Mouse (Mus musculus) olfactory bulb, adult 2 months (tissue): ENCODE data around the gene Svip. TPM values are rescaled to one million over a fixed set of nuclear protein-coding genes. Genes with fewer than 3 reads are reported as not detected.

Experiments
- H3K27ac ChIP-seq: fragments of 200-500 bp; 2 replicates; pipeline ENCODE4 v1.5.1; 2012; ENCODE audit warnings: low read depth, low read length; ENCODE audit not compliant: insufficient read depth
- H3K4me1 ChIP-seq: fragments of 200-500 bp; 2 replicates; pipeline ENCODE4 v1.6.1; 2012; ENCODE audit warnings: low read length; ENCODE audit not compliant: control insufficient read depth, insufficient read depth
- H3K4me3 ChIP-seq: fragments of 200-500 bp; 2 replicates; pipeline ENCODE4 v1.5.1; 2012; ENCODE audit warnings: mild to moderate bottlenecking, low read depth, low read length, moderate library complexity; ENCODE audit not compliant: insufficient read depth
- CTCF ChIP-seq: fragments of 200-500 bp; IDR thresholded peaks from 2 replicates; pipeline ENCODE4 v1.5.1; 2012; ENCODE audit warnings: low read depth, mild to moderate bottlenecking, low read length, moderate library complexity; ENCODE audit not compliant: insufficient read depth
- POLR2A ChIP-seq: fragments of 200-500 bp; IDR thresholded peaks from 2 replicates; pipeline ENCODE4 v1.6.1; 2012; ENCODE audit warnings: mild to moderate bottlenecking, low read depth, low read length, moderate library complexity; ENCODE audit not compliant: insufficient read depth
- WGBS: fragments of 180-500 bp; shearing (Covaris S2); methylation state at CpG from one replicate; pipeline ENCODE4 v1.1.7; 2018; 5-methylcytosine and 5-hydroxymethylcytosine counted together
- polyA plus RNA-seq: library from polyadenylated mRNA; stranded (reverse); fragments of >200 nt; gene quantifications from 2 replicates; pipeline ENCODE4 v1.2.4, GENCODE M21; 2012; ENCODE audit warnings: low replicate concordance; ENCODE audit not compliant: missing spikeins, insufficient read depth, insufficient read length

Svip gene
- polyA plus RNA-seq, 1 experiment = not detected

DNA sequence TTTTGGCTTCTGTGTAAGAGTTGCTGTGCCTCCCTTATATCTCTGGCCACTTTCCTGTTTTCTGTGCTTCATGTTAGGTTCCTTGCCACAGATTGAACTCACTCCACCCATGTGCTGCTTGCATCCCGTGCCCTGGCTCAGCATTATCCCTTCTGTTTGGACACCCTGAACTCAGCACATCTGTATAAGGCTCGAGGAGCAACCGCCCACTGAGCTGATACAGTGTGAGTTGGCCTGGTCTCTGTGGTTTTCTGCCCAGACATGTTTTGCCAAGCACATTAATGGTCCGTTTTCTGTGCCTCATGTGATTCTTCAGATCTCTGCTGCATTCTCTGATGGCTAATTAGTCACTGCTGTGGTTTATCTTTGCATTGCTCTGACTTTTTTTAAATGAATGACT lies 38.2 kb downstream of the Svip start:
- H3K4me1 ChIP-seq = no peaks in the 10 kb centered on the region
- WGBS = 85% methylated on average over 4 of the region's 4 CpGs
- H3K4me3 ChIP-seq = no peak overlapping the region
- TF ChIP-seq CTCF = no peak
- no peak for TF ChIP-seq POLR2A
- no peak overlapping the region for H3K27ac ChIP-seq

- no peaks in the 10 kb centered on the region for H3K4me1 ChIP-seq
- WGBS = 77% methylated on average over 7 of the region's 7 CpGs
- no peak overlapping the region for H3K27ac ChIP-seq
- TF ChIP-seq CTCF (no peak), POLR2A (no peak)
- H3K4me3 ChIP-seq = no peak overlapping the region
Measured at GRCm38 (mm10) chr7:51964681-51965080, 41.1 kb downstream of the Svip start.

DNA sequence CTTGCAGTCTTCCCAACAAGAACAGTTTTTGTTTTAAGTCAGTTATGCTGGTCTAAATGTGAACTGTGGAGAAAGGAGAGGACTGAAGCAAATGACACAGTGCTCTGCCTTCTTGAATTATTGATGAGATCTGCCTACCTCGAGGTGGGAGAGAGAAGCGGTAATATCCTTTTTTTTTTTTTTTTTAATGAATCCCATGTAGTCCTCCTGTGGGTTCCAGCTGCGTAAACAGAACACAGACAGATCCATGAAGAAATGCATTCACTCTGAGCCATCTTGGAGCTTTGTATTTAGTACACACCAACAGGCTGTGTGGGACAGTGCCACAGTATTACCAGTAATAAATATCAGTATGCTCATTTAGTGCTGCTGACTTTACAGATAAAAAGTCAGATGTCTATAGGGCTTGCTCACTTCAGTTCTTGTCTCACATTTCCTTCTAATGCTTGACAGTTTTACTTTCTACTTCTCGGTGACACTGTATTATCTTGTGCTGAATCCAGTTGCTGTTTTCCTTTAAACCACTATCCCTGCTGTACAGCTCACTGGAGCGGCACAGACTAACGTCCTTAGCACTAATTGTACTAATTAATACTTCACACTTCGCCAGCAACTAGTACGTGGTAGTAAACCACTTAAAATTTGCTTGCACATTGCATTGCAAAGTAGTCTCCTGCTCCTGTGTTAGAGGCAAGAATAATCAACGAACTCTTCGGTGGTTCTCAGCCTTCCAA lies 43.4 kb downstream of the Svip start:
- TF ChIP-seq POLR2A (no peak), CTCF (no peak)
- Histone ChIP-seq H3K27ac (no peak overlapping the region), H3K4me3 (no peak overlapping the region), H3K4me1 (no peaks in the 10 kb centered on the region)
- WGBS = 25% methylated on average over 10 of the region's 10 CpGs

- Histone ChIP-seq H3K4me1 (no peaks in the 10 kb centered on the region), H3K27ac (no peak overlapping the region)
- WGBS = 72% methylated on average over 6 of the region's 6 CpGs
Measured at GRCm38 (mm10) chr7:51960698-51961374, 45.0 kb downstream of the Svip start.

GRCm38 (mm10) chr7:51957766-51958165 lies 48.1 kb downstream of the Svip start:
- no peak overlapping the region for H3K4me3 ChIP-seq
- TF ChIP-seq CTCF (no peak), POLR2A (no peak)
- H3K27ac ChIP-seq = no peak overlapping the region
- no peaks in the 10 kb centered on the region for H3K4me1 ChIP-seq

More at GRCm38 (mm10) chr7:51960698-51961374, 45.0 kb downstream of the Svip start:
- TF ChIP-seq CTCF (no peak), POLR2A (no peak)
- H3K4me3 ChIP-seq = no peak overlapping the region

DNA sequence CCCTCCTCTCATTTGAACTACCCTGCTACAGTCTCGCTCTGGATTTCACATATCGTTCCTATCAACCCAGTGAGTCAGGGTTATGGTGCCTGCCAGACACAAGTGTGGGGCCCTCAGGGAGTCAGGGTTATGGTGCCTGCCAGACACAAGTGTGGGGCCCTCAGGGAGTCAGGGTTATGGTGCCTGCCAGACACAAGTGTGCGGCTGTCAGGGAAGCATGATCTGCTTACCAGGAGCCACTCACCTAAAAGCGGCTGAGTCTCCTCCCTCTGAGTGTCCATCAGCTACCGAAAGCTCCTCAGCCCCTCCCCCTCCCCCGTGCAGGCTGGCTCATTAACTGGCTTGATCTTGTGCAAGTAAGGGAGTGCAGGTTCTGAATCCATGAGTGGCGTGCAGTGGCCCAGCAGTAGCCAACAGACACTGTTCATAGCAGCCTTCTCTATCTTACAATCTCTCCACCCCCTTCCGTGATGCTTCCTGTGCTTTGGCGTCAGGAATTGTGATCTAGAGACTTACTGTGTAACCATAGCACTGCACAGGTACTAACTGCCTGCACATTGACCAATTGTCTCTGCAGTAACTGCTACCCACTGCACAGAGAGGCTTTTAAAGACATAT lies 50.3 kb downstream of the Svip start:
- TF ChIP-seq CTCF (no peak), POLR2A (no peak)
- Histone ChIP-seq H3K4me3 (no peak overlapping the region), H3K27ac (no peak overlapping the region), H3K4me1 (no peaks in the 10 kb centered on the region)
- 68% methylated on average over 9 of the region's 9 CpGs for WGBS

Other genes with a start within 250 kb of the Svip start
- gene Gas2, start 144.0 kb downstream of the Svip start, polyA plus RNA-seq = not detected in 2 replicates
- not detected in 2 replicates for gene Fancf, start 143.8 kb downstream of the Svip start, polyA plus RNA-seq
- gene 1700015G11Rik, start 9.7 kb upstream of the Svip start, polyA plus RNA-seq = not detected in 2 replicates